Mouse (Mus musculus): Measurements from ENCODE around the gene Zfp108.

GRCm38 (mm10) chr7:24280031-24280857 lies 25.6 kb downstream of the Zfp108 start:
- TF ChIP-seq CTCF (IDR thresholded peaks at IDR 0.05) (no peak), POLR2A (IDR thresholded peaks at IDR 0.05; ENCODE audit: insufficient read depth, low read depth, low read length) (no peak)
